Mouse (Mus musculus) testis, adult 2 months (tissue): ENCODE measurements around the gene Vil1.

ENCODE experiments used
- CTCF ChIP-seq: fragments of 200-500 bp; IDR thresholded peaks from 2 replicates; pipeline ENCODE4 v1.5.1; 2012; ENCODE audit warnings: low read depth, mild to moderate bottlenecking, inconsistent platforms, low read length, moderate library complexity; ENCODE audit not compliant: control insufficient read depth, insufficient read depth, insufficient replicate concordance
- POLR2A ChIP-seq: fragments of 200-500 bp; IDR thresholded peaks from 2 replicates; pipeline ENCODE4 v1.6.1; 2012; ENCODE audit warnings: low read depth, mild to moderate bottlenecking, inconsistent platforms, low read length, moderate library complexity; ENCODE audit not compliant: control insufficient read depth

GRCm38 (mm10) chr1:74439166-74439876 lies 30.1 kb downstream of the Vil1 start:
- TF ChIP-seq CTCF (no peak), POLR2A (no peak)
